Mouse (Mus musculus) CH12.LX (cell line): ENCODE measurements around the gene Zfp661. TPM values are rescaled to one million over a fixed set of nuclear protein-coding genes. Genes with fewer than 3 reads are reported as not detected.

Source experiments
- DNase-seq: peaks from one replicate; pipeline ENCODE4 v3.0.0-alpha.2; 2013; ENCODE audit errors: extremely low read depth
- H3K27ac ChIP-seq: 2 replicates; pipeline ENCODE4 v1.5.1; 2012; ENCODE audit warnings: low read depth, mild to moderate bottlenecking, control low read depth, moderate library complexity; ENCODE audit not compliant: insufficient read depth
- H3K27me3 ChIP-seq: replicated peaks from 2 replicates; pipeline ENCODE3; 2012; ENCODE audit warnings: inconsistent platforms
- H3K36me3 ChIP-seq, 2 experiments: replicated peaks in 1 of 2; 2 replicates each; pipeline versions ENCODE3 to v1.6.1; 2012; ENCODE audit warnings: inconsistent platforms in 1 of 2, low read length in 1 of 2, mild to moderate bottlenecking in 1 of 2, mixed read lengths in 1 of 2, moderate library complexity in 1 of 2; ENCODE audit not compliant: control insufficient read depth in 1 of 2, insufficient read depth in 1 of 2
- H3K4me1 ChIP-seq, 2 experiments: 2 replicates each; pipeline ENCODE4 v1.6.1; 2012; ENCODE audit warnings: inconsistent platforms in 1 of 2, moderate library complexity in 1 of 2; ENCODE audit not compliant: insufficient read depth in 2 of 2, control insufficient read depth in 1 of 2
- H3K4me2 ChIP-seq: 2 replicates; pipeline ENCODE4 v1.6.1; 2012; ENCODE audit warnings: low read depth, mild to moderate bottlenecking, control low read depth; ENCODE audit not compliant: poor library complexity, insufficient read depth, severe bottlenecking
- H3K4me3 ChIP-seq, 3 experiments: fragments of 150-350 bp in 1 of 3; sonication (generic) in 1 of 3; replicated peaks in 1 of 3; 2 replicates each; pipeline versions ENCODE3 to v1.5.1; 2011 to 2012; ENCODE audit warnings: low read depth in 2 of 3, low read length in 2 of 3, mild to moderate bottlenecking in 2 of 3, moderate library complexity in 2 of 3, control low read depth in 1 of 3, improper control_type of control experiment in 1 of 3, inconsistent platforms in 1 of 3, mixed read lengths in 1 of 3; ENCODE audit not compliant: poor library complexity in 1 of 3
- H3K79me2 ChIP-seq: replicated peaks from 2 replicates; pipeline ENCODE4 v1.6.1; 2012; ENCODE audit warnings: mild to moderate bottlenecking, moderate library complexity; ENCODE audit not compliant: control insufficient read depth, poor library complexity, insufficient read depth, severe bottlenecking; ENCODE audit errors: extremely low read depth
- H3K9ac ChIP-seq: 2 replicates; pipeline ENCODE4 v1.6.1; 2012; ENCODE audit warnings: low read depth, mild to moderate bottlenecking, control low read depth, moderate library complexity; ENCODE audit not compliant: insufficient read depth
- H3K9me3 ChIP-seq: replicated peaks from 2 replicates; pipeline ENCODE3; 2012; ENCODE audit warnings: low read length, inconsistent platforms, mixed read lengths
- BHLHE40 ChIP-seq: IDR thresholded peaks from 2 replicates; pipeline ENCODE4 v1.6.1; 2011; ENCODE audit warnings: mild to moderate bottlenecking, low read depth, low read length, improper control_type of control experiment
- CHD1 ChIP-seq: IDR thresholded peaks from 2 replicates; pipeline ENCODE4 v1.6.1; 2012; ENCODE audit warnings: low read depth, low read length, improper control_type of control experiment, inconsistent platforms
- CTCF ChIP-seq, 2 experiments: IDR thresholded peaks in 1 of 2; conservative IDR thresholded peaks in 1 of 2; 2 replicates each; pipeline ENCODE4 v1.5.1; 2011 to 2012; ENCODE audit warnings: low read depth in 2 of 2, low read length in 2 of 2, improper control_type of control experiment in 1 of 2, inconsistent platforms in 1 of 2, mild to moderate bottlenecking in 1 of 2, moderate library complexity in 1 of 2
- E2F4 ChIP-seq: IDR thresholded peaks from 2 replicates; pipeline ENCODE4 v1.6.1; 2011; ENCODE audit warnings: low read depth, low read length, improper control_type of control experiment; ENCODE audit not compliant: insufficient replicate concordance
- ETS1 ChIP-seq: conservative IDR thresholded peaks from 2 replicates; pipeline ENCODE4 v1.6.1; 2012; ENCODE audit warnings: low read depth, mild to moderate bottlenecking, inconsistent platforms, low read length, improper control_type of control experiment, moderate library complexity
- HCFC1 ChIP-seq: IDR thresholded peaks from 2 replicates; pipeline ENCODE4 v1.6.1; 2012; ENCODE audit warnings: low read depth, mild to moderate bottlenecking, inconsistent platforms, low read length, improper control_type of control experiment
- IRF4 ChIP-seq: IDR thresholded peaks from 2 replicates; pipeline ENCODE4 v1.6.1; 2014; ENCODE audit warnings: low read depth, mild to moderate bottlenecking, inconsistent platforms, low read length, improper control_type of control experiment
- JUN ChIP-seq: IDR thresholded peaks from 2 replicates; pipeline ENCODE4 v1.6.1; 2011; ENCODE audit warnings: low read depth, mild to moderate bottlenecking, low read length, improper control_type of control experiment, moderate library complexity; ENCODE audit not compliant: insufficient read depth
- JUND ChIP-seq: conservative IDR thresholded peaks from 2 replicates; pipeline ENCODE4 v1.6.1; 2011; ENCODE audit warnings: low read depth, low read length, improper control_type of control experiment
- MAX ChIP-seq: IDR thresholded peaks from 2 replicates; pipeline ENCODE4 v1.6.1; 2011; ENCODE audit warnings: low read length, improper control_type of control experiment
- MAZ ChIP-seq: IDR thresholded peaks from 2 replicates; pipeline ENCODE4 v1.6.1; 2012; ENCODE audit warnings: low read depth, mild to moderate bottlenecking, inconsistent platforms, low read length, improper control_type of control experiment, moderate library complexity
- MEF2A ChIP-seq: IDR thresholded peaks from 2 replicates; pipeline ENCODE4 v1.6.1; 2014; ENCODE audit warnings: low read depth, mild to moderate bottlenecking, inconsistent platforms, low read length, improper control_type of control experiment, borderline replicate concordance
- MXI1 ChIP-seq: IDR thresholded peaks from 2 replicates; pipeline ENCODE4 v1.6.1; 2011; ENCODE audit warnings: mild to moderate bottlenecking, low read depth, low read length, improper control_type of control experiment
- MYC ChIP-seq: IDR thresholded peaks from 2 replicates; pipeline ENCODE4 v1.6.1; 2011; ENCODE audit warnings: low read depth, mild to moderate bottlenecking, improper control_type of control experiment, low read length
- NELFE ChIP-seq: IDR thresholded peaks from 2 replicates; pipeline ENCODE4 v1.6.1; 2011; ENCODE audit warnings: low read depth, low read length, improper control_type of control experiment
- POLR2A ChIP-seq: IDR thresholded peaks from 2 replicates; pipeline ENCODE4 v1.6.1; 2011; ENCODE audit warnings: low read depth, mild to moderate bottlenecking, improper control_type of control experiment, low read length
- POLR2AphosphoS2 ChIP-seq: IDR thresholded peaks from 2 replicates; pipeline ENCODE4 v1.6.1; 2011; ENCODE audit warnings: low read depth, low read length, improper control_type of control experiment
- RAD21 ChIP-seq: IDR thresholded peaks from 2 replicates; pipeline ENCODE4 v1.6.1; 2011; ENCODE audit warnings: low read depth, mild to moderate bottlenecking, low read length, improper control_type of control experiment, moderate library complexity
- RCOR1 ChIP-seq: conservative IDR thresholded peaks from 2 replicates; pipeline ENCODE4 v1.6.1; 2012; ENCODE audit warnings: low read depth, mild to moderate bottlenecking, inconsistent platforms, low read length, improper control_type of control experiment
- SIN3A ChIP-seq: IDR thresholded peaks from 2 replicates; pipeline ENCODE4 v1.6.1; 2012; ENCODE audit warnings: low read length, improper control_type of control experiment, inconsistent platforms
- SMC3 ChIP-seq: IDR thresholded peaks from 2 replicates; pipeline ENCODE4 v1.6.1; 2011; ENCODE audit warnings: low read depth, low read length, improper control_type of control experiment
- TCF12 ChIP-seq: IDR thresholded peaks from 2 replicates; pipeline ENCODE4 v1.6.1; 2014; ENCODE audit warnings: low read depth, mild to moderate bottlenecking, inconsistent platforms, low read length, improper control_type of control experiment
- USF1 ChIP-seq: IDR thresholded peaks from 2 replicates; pipeline ENCODE4 v1.6.1; 2014; ENCODE audit warnings: low read depth, mild to moderate bottlenecking, inconsistent platforms, low read length, improper control_type of control experiment
- USF2 ChIP-seq: conservative IDR thresholded peaks from 2 replicates; pipeline ENCODE4 v1.6.1; 2011; ENCODE audit warnings: low read depth, low read length, improper control_type of control experiment
- ZKSCAN1 ChIP-seq: IDR thresholded peaks from 2 replicates; pipeline ENCODE4 v1.6.1; 2012; ENCODE audit warnings: low read depth, inconsistent platforms, low read length, improper control_type of control experiment, borderline replicate concordance
- ZNF384 ChIP-seq: IDR thresholded peaks from 2 replicates; pipeline ENCODE4 v1.6.1; 2012; ENCODE audit warnings: low read depth, low read length, improper control_type of control experiment, inconsistent platforms
- dilution Hi-C: fragments of 300-500 bp; cut with MboI; formaldehyde crosslinking; loops from 2 replicates; pipeline ENCODE4 v1.14.3; 2020; ENCODE audit warnings: low sequenced_read_pairs; ENCODE audit not compliant: extremely low pct_unique_long_range_greater_than_20kb, extremely low pct_ligation_motif_present
- in situ Hi-C: fragments of 300-500 bp; cut with MboI; formaldehyde crosslinking; loops from 3 replicates; pipeline ENCODE4 v1.14.3; 2019; ENCODE audit warnings: low sequenced_read_pairs, low pct_ligation_motif_present, low pct_unique_long_range_greater_than_20kb, mixed read lengths
- polyA plus RNA-seq: library from polyadenylated mRNA; unstranded; fragments of >175 nt; gene quantifications from 2 replicates; pipeline ENCODE4 v1.2.1, GENCODE M21; 2012; ENCODE audit warnings: low read depth; ENCODE audit not compliant: insufficient read length
- total RNA-seq, 2 experiments: library from RNA; depleted of rRNA; stranded (reverse); fragments of 300-350 nt in 1 of 2; fragments of >200 nt in 1 of 2; gene quantifications; 2 replicates each; pipeline ENCODE4 v1.2.3; 2012 to 2014

Zfp661 gene
- total and polyA plus RNA-seq, 3 experiments: 3.2 to 5.9 (median 4.7) TPM

DNA sequence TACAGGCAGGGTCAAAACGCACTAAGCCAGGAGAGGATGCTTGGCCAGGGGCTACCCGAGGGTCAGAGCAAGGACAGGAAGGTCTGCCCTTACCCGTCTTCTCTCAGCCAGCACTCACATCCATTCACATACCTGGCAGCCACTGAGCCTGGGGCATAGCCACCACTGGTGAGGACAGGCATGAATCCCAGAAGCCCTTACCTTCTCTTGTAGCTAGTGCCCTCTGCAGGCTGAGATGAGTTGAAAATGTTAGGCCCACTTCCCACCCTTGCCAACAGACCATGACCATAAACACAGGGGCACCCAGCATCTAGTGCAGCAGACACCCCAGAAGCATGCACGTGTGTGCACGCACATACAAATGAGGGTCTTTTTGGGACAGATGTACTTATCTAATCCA lies 35.8 kb downstream of the Zfp661 start:
- TF ChIP-seq ZNF384: no peak
- no peak for TF ChIP-seq SIN3A
- peak in 1 of 2 experiments; percentile 50; a peak in 2 of 4 replicates for TF ChIP-seq CTCF (conservative IDR thresholded peaks at IDR 0.05 in 1 of 2, IDR thresholded peaks at IDR 0.05 in 1 of 2; ENCODE audit: low read depth in 2 of 2, low read length in 2 of 2)
- peak; percentile 29 for TF ChIP-seq SMC3
- no peak for TF ChIP-seq USF1
- no peak for TF ChIP-seq JUND
- no peak for TF ChIP-seq ZKSCAN1
- TF ChIP-seq POLR2A: no peak
- TF ChIP-seq TCF12: no peak
- no peak for TF ChIP-seq IRF4
- TF ChIP-seq MEF2A: no peak
- no peak for TF ChIP-seq USF2
- TF ChIP-seq E2F4: no peak
- TF ChIP-seq MAX: no peak
- TF ChIP-seq HCFC1: no peak
- TF ChIP-seq MAZ: no peak
- TF ChIP-seq RCOR1: no peak
- peak; percentile 34 for TF ChIP-seq RAD21
- TF ChIP-seq POLR2AphosphoS2: no peak
- TF ChIP-seq ETS1: no peak
- TF ChIP-seq NELFE: no peak
- H3K9me3 ChIP-seq: peaks cover 7% of the 10 kb centered on the region
- H3K4me3 ChIP-seq: no peak overlapping the region
- peak; percentile 6 for DNase-seq
- no peaks in the 10 kb centered on the region for H3K36me3 ChIP-seq
- no peaks in the 10 kb centered on the region for H3K79me2 ChIP-seq
- no peak overlapping the region for H3K27ac ChIP-seq
- dilution Hi-C loops (no loop called here), in situ Hi-C loops (no loop called here)
- H3K4me1 ChIP-seq: no peaks in the 10 kb centered on the region
- H3K27me3 ChIP-seq: peaks cover 79% of the 10 kb centered on the region
- H3K9ac ChIP-seq: no peak overlapping the region
- no peak overlapping the region for H3K4me2 ChIP-seq

DNA sequence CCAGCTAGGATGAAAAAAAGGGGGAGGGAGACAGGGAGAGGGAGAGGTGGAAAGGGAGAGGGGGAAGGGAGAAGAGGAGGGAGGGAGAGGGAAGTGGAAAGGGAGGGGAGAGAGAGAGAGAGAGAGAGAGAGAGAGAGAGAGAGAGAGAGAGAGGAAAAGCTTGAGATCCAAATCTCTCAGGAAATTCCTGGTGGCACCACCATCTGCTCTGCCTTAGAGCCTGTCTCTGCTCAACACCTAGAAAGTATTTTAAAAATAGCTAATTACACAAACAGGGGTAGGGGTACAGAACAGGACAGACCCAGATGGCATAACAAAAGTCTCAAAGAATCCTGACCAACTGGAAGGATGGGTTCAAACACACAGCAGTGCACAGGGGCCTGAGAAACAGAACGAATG lies 36.4 kb downstream of the Zfp661 start:
- peaks cover 80% of the 10 kb centered on the region for H3K27me3 ChIP-seq
- in situ Hi-C loops: no loop called here
- H3K9ac ChIP-seq: no peak overlapping the region
- no peak for DNase-seq
- H3K9me3 ChIP-seq: peaks cover 7% of the 10 kb centered on the region
- H3K4me1 ChIP-seq: no peaks in the 10 kb centered on the region
- H3K4me3 ChIP-seq: no peak overlapping the region
- no peak for TF ChIP-seq USF2
- TF ChIP-seq MYC: no peak
- no peak for TF ChIP-seq POLR2A
- TF ChIP-seq BHLHE40: no peak
- no peak for TF ChIP-seq JUN
- no peak for TF ChIP-seq RCOR1
- no peak for TF ChIP-seq MEF2A
- TF ChIP-seq CHD1: no peak
- TF ChIP-seq CTCF (conservative IDR thresholded peaks at IDR 0.05 in 1 of 2, IDR thresholded peaks at IDR 0.05 in 1 of 2; ENCODE audit: low read depth in 2 of 2, low read length in 2 of 2): no peak
- no peak for TF ChIP-seq MXI1
- TF ChIP-seq MAX: no peak
- TF ChIP-seq, all 38 proteins: peak for 0
- dilution Hi-C loops: no loop called here
- H3K79me2 ChIP-seq: no peaks in the 10 kb centered on the region
- H3K27ac ChIP-seq: no peak overlapping the region
- H3K36me3 ChIP-seq: no peaks in the 10 kb centered on the region
- no peak overlapping the region for H3K4me2 ChIP-seq
